In genomic region chr4:133753375-133754190, GRCm38 (mm10) we compare ENCODE assay signal across 8 mouse cellular contexts. TPM values are rescaled to one million over a fixed set of nuclear protein-coding genes. Genes with fewer than 3 reads are reported as not detected.
DNase-seq lines count a peak whose midpoint lies in the region; ATAC-seq lines count a peak whose summit lies in the region.

No protein-coding gene starts in this region.

- H3K4me1 ChIP-seq in intestine, embryonic 14.5 days (replicated peaks; ENCODE audit: control insufficient read depth, insufficient read depth, low read length), result peaks cover 34% of the 10 kb centered on the region
- peaks cover 55% of the 10 kb centered on the region for H3K4me1 ChIP-seq in limb, embryonic 10.5 days
- peaks cover 46% of the 10 kb centered on the region for H3K4me1 ChIP-seq in midbrain, embryonic 15.5 days

- peak overlapping the region; percentile 94 for H3K4me2 ChIP-seq in intestine, embryonic 14.5 days (ENCODE audit: low read length)
- H3K4me2 ChIP-seq in midbrain, embryonic 15.5 days, result peak overlapping the region; percentile 97

- 0 out of 2 replicates have a peak, but pooled peaks cover 4% of the 10 kb centered on the region for H3K36me3 ChIP-seq in intestine, embryonic 14.5 days (ENCODE audit: control insufficient read depth, insufficient read depth, low read length)
- peaks cover 25% of the 10 kb centered on the region for H3K36me3 ChIP-seq in limb, embryonic 10.5 days
- H3K36me3 ChIP-seq in midbrain, embryonic 15.5 days (replicated peaks), result 0 out of 2 replicates have a peak, but pooled peaks cover 3% of the 10 kb centered on the region

- peak; percentile 50 for ATAC-seq in intestine, embryonic 14.5 days (replicated peaks; ENCODE audit: low FRiP score, low TSS enrichment, low read depth)
- ATAC-seq in midbrain, embryonic 15.5 days (replicated peaks), result peak; percentile 53
- ATAC-seq in granulocyte monocyte progenitor cell, adult 5-6 weeks (replicated peaks; ENCODE audit: poor library complexity, severe bottlenecking), result no peak

- WGBS in intestine, embryonic 14.5 days, result under 1% methylated on average over 62 of the region's 99 CpGs
- WGBS in limb, embryonic 10.5 days, result under 1% methylated on average over 52 of the region's 99 CpGs
- WGBS in midbrain, embryonic 15.5 days, result 0% methylated on average over 34 of the region's 99 CpGs

- H3K9ac ChIP-seq in intestine, embryonic 14.5 days (ENCODE audit: low read length), result peak overlapping the region; percentile 100
- peak overlapping the region; percentile 100 for H3K9ac ChIP-seq in midbrain, embryonic 15.5 days

- no peaks in the 10 kb centered on the region for H3K27me3 ChIP-seq in intestine, embryonic 14.5 days (replicated peaks; ENCODE audit: control insufficient read depth, insufficient read depth, low read length)
- no peaks in the 10 kb centered on the region for H3K27me3 ChIP-seq in limb, embryonic 10.5 days (ENCODE audit: low read depth, poor library complexity, severe bottlenecking)
- H3K27me3 ChIP-seq in midbrain, embryonic 15.5 days (replicated peaks), result no peaks in the 10 kb centered on the region

- peak overlapping the region; percentile 100 for H3K4me3 ChIP-seq in intestine, embryonic 14.5 days (ENCODE audit: low read depth, low read length)
- H3K4me3 ChIP-seq in limb, embryonic 10.5 days, result peak overlapping the region; percentile 100
- H3K4me3 ChIP-seq in midbrain, embryonic 15.5 days, result peak overlapping the region; percentile 100

- no peaks in the 10 kb centered on the region for H3K9me3 ChIP-seq in intestine, embryonic 14.5 days (ENCODE audit: control insufficient read depth, low read length)
- H3K9me3 ChIP-seq in limb, embryonic 10.5 days (replicated peaks), result no peaks in the 10 kb centered on the region
- H3K9me3 ChIP-seq in midbrain, embryonic 15.5 days, result no peaks in the 10 kb centered on the region

- peak overlapping the region; percentile 100 for H3K27ac ChIP-seq in intestine, embryonic 14.5 days (ENCODE audit: low read depth)
- peak overlapping the region; percentile 100 for H3K27ac ChIP-seq in limb, embryonic 10.5 days
- peak overlapping the region; percentile 99 for H3K27ac ChIP-seq in midbrain, embryonic 15.5 days

- peak; percentile 59 for DNase-seq in adipocyte (ENCODE audit: low spot score)
- DNase-seq in cerebellum, postnatal 14 days, result peak; percentile 77 to 81
- peak; percentile 69 for DNase-seq in gastrocnemius, postnatal 10 days
- peak; percentile 85 for DNase-seq in intestine, embryonic 14.5 days (ENCODE audit: low spot score)
- peak; percentile 89 for DNase-seq in limb, embryonic 10.5 days (ENCODE audit: low spot score)
- DNase-seq in spleen, postnatal 36 days (ENCODE audit: low spot score in 2 of 2), result peak; percentile 63 to 65

RNA-seq across cellular contexts. Expression of gene Arid1a, which starts 3.0 kb away (rescaled TPM):
- total RNA-seq in gastrocnemius, postnatal 10 days (2021), result 10 to 100 TPM; 33.5 to 44.1 TPM
- 40.3 and 40.5 TPM in 2 replicates for polyA plus RNA-seq in intestine, embryonic 14.5 days (2014; fragmentation: Nextera tagmentation; extraction: Ambion mirVana)
- polyA plus RNA-seq in limb, embryonic 10.5 days (2016; fragmentation: Nextera tagmentation; extraction: Ambion mirVana), result 42.1 and 46.6 TPM in 2 replicates
- polyA plus RNA-seq in midbrain, embryonic 15.5 days (2015; fragmentation: Nextera tagmentation; extraction: Ambion mirVana), result 37.9 and 39.3 TPM in 2 replicates
- total RNA-seq in granulocyte monocyte progenitor cell, adult 5-6 weeks (2014; fragmentation: Nextera tagmentation), result 125 and 153 TPM in 2 replicates
- 26.6 and 33.2 TPM in 2 replicates for total RNA-seq in granulocyte monocyte progenitor cell, adult 5-6 weeks (2017)
